Mouse (Mus musculus) ES-CJ7 (cell line): Measurements from ENCODE around the gene Traf4.
A peak's percentile ranks its signal among the peaks of the same experiment; 100 is the strongest.
"Not testable (repeated sequence)": the region's sequence is repeated elsewhere in the genome, so short reads cannot be mapped to it uniquely, and the experiment has no call there.

Experiments used
- DNase-seq: peaks from one replicate; pipeline ENCODE4 v3.0.0; 2011; ENCODE audit warnings: low read depth, low spot score

Traf4 gene

DNA sequence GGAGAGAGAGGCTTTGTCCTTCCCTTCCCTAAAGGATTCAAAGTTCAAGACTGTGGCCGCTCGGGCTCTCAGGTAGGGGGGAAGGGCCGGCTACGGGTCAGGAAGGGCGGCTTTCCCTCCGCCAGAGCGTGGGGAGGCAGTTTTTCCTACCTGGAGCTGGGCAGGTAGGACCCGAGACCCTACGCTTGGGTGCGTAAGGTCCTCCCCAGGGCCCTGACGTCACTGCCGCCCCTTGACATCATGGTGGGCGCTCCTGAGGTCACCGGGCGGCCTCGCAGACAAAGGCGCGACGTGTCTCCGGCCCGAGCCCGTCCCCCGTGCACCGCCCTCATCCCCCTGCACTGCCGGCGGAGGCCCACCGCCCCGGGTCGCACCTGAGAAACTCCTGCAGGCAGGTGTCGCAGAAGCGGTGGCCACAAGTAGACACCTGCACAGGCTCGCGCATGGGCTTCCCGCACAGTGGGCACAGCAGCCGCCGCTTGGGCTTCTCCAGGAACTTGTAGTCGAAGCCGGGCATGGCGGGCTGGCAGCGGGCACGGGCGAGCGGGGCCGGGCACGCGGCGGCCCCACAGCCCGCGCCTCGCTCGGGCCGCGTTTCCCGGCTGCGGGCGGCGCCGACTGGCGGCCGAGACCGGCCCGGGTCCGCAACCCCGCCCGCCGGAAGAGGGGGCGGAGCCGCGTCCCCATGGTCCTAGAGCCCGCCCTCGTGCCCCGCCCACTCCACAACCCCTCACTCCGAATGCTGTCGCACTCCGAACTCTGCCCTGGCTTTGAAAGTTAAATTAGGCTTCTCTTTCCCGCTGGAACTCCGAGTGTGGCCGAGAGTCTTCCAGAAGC lies at the start of gene Traf4:
TSS of gene Traf4 (minus strand) at position 666 of the 837 bp plus-strand sequence.
- peak; percentile 87 for DNase-seq

DNA sequence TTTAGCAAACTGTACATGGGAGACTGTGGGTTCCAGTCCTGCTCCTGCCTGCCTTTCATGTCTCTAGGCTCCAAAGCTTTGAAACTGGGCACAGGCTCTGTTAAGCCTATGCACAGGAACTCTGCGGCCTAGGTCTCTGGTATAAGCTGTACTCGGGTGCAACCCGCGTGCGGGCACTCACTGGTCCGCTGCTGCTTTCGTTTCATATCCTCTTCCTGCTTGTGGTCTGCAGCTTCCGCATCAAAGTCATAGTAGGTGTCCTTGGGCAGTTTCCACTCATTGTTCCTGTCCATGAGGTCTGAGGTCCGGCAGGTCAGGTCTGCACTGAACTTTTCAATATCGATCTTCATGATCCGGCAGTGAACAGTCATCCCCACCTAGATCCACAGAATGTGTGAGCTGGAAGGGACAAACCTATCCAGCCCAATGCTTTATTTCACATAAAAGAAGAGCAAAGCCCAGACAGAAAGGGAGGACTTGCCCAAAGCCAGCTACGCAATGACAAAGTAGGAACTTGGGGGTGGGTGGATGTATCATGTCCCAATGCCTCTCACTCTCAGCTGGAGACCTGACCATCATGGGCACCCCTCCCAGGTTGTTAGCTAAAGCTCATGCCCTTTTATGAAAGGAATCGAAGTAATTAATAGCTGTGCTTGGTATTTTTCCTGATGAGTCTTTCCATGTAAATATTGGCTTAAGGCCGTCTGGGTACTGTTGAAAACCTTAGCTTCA lies 47.9 kb upstream of the Traf4 start:
- no peak for DNase-seq

DNA sequence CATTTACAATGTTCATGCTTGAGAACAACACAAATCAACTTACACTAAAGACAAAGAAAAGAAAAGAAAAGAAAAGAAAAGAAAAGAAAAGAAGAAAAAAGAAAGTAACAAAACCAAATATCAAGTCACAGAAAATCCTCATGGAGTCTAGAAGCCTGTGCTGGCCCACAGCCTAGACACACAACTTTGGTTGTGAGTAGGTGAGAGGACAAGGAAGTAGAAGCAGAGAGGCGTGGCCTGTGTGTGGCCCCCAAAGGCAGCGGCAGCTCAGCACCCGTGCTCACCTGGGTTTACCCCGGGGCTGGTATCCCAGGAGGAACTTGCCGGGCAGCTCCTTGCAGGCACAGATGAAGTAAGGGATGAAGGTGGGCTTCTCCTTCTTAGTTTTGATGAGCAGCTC lies 46.1 kb upstream of the Traf4 start:
- no peak for DNase-seq

DNA sequence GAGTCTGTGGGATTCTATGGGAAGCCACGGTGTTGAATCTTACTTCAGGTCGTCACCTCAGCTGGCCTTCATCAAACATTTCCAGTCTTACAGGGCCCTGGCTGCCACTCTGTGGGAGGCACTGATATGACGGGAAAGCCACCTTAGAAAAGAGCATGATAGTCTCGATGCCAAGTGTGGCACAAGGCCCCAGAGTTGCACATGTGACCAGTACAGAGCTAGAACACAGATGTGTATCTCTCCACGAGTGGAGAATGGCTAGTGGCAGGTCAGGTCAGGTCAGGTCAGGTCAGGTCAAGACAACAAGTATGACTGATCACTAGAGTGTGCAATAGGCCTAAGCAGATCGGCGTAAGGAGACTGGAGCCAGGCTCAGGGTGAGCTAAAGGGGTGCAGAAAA lies 45.2 kb upstream of the Traf4 start:
- no peak for DNase-seq

DNA sequence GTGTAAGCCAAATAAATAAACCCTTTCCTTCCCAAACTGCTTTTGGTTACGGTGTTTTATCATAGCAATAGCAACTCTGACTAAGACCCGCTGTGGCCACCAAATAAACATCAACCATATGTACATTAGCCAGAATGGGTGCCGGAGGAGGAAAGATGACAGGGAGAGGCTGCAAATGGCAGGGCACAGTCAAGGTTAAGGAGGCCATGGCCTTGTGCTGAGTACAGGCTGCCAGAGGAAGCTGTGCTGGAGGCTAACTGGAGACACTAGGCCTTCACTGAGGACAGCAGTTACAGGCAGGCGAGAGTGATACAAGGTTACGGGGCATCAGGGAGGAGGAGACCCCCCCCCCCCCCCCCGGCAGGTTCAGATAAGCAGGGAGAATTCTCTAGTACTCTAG lies 44.5 kb upstream of the Traf4 start:
- DNase-seq = no peak

DNA sequence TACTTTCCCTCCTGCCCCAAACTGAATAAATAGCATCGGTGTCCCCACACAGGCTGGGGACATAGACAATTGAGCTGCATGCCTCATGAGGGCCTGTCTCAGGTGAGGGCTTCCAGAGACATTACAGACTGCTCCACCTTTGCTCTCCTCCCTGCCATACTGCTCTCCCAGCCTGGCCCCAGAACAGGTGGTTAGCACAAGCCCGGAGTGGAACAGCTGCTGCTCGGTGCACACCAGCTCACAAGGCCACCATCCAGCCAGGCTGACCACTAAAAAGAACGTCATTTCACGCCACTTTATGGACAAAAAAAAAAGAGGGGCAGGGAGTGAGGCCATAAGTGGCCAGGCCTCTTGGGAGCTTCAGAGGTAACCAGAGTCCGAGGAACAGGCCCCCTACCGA lies 41.8 kb upstream of the Traf4 start:
- DNase-seq = no peak

DNA sequence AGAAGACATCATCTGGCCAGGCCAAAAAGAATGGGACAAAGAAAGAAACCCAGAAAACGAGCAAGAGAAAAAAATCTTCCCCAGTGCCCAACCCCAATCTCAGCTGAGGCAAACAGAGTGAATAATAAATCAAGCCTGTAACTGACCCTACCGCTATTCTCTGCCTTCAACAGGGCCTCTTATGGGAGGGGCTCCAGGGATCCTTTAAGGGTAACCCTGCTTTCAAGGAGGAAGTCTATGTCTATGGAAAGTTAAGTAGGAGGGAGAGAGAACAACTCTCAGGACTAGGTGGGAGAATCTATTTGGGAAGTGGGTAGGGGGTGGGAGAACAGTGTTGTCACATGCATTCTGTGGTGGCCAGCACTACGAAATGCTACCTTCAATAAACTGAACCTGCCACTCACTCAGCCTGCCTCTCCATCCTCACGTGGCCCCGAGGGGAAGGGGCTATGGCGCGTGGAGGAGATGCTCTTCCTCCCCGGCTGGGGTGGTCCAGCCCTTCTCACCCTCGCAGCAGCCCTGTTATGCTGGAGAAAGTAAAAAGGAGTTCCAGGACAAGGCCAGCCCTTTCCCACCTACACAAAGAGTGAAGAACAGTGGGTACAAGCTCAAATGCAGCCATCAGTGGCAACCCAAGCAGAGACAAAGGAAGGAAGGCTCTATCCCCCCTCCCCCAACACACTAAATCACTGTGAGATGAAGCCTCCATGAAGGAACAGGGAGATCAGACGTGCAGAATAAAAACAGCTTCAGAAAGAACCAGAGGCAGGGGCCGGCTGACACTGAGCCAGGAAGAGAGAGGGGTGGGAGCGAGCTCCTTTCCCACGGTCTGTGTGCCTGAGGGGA lies 40.2 kb upstream of the Traf4 start:
- no peak for DNase-seq

DNA sequence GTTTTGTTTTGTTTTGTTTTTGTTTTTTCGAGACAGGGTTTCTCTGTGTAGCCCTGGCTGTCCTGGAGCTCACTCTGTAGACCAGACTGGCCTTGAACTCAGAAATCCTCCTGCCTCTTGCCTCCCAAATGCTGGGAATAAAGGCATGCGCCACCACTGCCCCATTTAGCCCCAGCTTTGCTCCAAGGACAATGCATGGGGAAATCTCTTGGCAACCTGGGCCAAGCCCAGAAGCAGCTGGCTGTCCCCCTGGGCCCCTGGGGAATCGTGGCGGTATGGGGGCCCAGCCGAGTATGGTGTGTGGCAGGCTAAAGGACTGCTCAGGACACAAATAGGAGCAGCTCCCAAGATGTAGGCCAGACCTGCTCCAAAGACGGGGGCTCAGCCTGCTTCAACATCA lies 38.9 kb upstream of the Traf4 start:
- no peak for DNase-seq

DNA sequence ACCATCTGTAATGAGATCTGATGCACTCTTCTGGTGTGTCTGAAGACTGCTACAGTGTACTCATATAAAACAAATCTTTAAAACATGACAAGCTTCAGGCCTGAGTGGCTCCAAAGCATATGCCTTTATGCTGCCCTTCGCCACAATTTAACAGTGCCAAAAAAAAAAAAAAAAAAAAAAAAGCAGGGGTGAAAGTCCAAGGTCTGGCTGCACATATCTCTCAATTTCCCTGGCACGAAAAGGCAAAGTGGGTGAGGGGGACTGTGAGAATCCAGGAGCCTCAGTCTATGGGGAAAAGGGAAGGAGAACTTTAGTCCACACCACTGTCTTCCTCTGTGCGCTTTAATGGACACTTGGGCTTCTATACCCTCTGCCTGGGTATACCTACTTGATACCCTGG lies 37.0 kb upstream of the Traf4 start:
- DNase-seq = no peak

DNA sequence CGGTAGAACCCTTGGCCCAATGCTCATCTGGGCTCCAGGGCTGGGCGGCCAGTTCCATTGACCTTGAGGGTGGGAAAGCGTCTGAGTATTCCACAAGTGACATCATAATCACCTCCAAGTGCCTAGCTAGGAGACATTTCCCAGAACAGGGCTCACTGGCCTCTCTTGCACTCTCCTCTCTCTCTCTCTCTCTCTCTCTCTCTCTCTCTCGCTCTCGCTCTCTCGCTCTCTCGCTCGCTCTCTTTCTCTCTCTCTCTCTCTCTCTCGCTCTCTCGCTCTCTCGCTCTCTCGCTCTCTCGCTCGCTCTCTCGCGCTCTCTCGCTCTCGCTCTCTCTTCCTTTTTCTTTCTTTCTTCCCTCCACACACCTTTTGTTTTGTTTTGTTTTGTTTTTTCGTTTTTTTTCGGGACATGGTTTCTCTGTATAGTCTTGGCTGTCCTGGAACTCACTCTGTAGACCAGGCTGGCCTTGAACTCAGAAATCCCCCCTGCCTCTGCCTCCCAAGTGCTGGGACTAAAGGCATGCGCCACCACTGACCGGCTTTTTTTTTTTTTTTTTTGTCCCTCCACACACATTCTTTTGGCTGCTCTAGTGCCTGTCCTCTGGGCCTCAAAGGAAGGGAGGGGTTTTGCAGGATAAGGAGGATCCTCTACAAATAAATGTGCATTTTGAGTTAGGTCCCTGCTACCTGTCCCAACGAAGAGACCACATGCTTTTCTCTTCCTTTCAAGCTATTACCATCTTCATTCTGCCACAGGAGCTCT lies 29.9 kb upstream of the Traf4 start:
- peak; percentile 38 for DNase-seq

DNA sequence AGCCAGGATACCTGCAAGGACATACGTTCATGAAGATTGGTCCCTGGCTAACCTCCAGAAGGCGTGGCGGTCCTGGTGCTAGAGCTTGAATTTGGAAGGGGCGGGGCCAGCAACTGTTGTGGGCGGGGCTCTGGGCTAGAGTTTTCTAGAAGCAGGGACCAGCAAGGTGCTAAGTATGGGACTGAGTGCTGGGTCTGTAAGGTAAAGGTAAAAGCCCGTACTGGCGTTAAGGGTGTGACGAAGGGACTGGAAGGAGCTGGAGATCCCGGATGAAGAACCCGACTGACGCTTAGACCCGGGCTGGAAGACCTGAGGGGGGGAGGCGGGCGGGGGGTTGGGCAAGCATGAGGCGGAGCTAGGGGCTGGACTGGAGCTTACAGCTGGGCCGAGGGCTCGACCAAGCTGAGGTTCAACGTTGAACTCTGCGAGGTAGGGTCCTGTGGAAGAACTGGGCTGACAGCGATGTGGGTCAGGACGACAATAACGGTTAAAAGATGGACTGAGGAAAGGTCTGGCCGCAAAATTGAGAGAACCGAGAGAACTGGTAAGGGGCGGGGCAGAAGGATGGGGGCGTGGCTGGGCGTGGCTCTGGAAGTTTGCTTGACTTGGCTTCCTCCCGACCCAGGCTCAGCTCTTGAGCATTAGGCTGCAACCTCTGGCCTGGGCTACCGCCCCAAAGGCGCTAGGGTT lies 29.2 kb upstream of the Traf4 start:
- DNase-seq = peak; percentile 91

DNA sequence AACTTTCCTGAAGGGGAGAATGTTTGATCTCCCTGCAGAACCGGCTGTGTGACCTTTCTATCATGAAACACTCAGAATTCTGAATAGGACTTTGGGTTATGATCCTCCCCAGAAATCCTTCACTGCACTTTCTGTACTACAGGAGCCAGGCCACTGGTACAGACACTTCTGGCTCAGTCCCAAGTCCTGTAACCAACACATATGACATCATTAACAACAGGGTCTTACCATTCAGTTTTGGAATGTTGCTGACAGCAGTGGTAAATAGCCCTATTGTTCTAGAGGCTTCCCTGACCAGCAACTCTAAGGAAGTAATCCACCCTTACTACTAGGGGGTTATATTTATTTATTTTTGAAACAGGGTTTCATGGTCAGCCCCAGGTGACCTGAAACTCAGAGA lies 27.7 kb upstream of the Traf4 start, which contains the start of gene Proca1:
TSS of gene Proca1 (plus strand) at position 280 of the 400 bp plus-strand sequence.
- no peak for DNase-seq

DNA sequence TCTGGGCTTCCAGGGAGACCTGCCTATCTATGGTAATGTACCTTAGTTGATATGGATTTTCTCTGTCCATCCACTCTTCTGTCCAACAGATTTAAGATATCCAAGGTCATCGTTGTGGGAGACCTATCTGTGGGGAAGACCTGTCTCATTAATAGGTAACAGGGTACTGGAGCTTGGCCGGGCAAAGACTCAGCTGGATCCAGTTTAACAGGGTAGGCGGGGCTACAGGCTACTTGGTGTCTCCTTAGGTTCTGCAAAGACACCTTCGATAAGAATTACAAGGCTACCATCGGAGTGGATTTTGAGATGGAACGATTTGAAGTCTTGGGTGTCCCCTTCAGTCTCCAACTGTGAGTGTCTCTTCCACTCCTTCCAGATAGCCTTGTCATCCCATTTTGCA lies 24.7 kb upstream of the Traf4 start:
- no peak for DNase-seq

DNA sequence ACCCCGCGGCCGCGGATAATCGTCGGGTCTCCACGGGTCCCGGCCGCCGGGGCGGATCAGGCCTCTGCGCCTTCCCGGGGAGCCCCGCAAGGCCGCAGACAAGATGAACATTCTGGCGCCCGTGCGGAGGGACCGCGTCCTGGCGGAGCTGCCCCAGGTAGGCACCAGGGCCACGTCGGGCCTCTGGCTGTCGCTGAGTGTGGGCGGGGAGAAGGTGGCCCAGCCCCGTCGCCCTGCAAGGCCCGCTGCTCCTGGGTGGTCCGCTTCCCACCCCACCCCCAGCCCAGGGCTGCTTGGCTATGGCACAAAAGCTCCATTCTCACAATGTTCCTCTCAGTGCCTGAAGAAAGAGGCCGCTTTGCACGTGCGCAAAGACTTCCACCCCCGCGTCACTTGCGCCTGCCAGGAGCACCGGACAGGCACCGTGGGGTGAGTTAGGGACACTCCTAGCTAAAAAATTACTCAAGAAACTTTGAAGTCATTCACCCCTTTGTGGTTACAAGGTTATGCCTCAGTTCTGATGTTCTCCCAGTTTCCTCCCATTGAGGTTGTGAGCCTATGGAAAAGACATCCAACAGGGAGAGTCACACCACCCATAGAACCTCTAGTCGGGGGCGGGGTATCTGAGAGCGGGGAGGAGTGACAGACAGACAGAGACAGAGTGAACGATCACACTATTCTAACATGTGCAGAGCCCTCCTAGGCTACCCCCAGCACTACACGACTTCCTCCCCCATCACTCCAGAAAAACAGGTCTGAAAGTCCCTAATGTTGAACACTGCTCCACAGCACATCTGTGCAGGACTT lies 24.0 kb upstream of the Traf4 start:
- peak; percentile 92 for DNase-seq

DNA sequence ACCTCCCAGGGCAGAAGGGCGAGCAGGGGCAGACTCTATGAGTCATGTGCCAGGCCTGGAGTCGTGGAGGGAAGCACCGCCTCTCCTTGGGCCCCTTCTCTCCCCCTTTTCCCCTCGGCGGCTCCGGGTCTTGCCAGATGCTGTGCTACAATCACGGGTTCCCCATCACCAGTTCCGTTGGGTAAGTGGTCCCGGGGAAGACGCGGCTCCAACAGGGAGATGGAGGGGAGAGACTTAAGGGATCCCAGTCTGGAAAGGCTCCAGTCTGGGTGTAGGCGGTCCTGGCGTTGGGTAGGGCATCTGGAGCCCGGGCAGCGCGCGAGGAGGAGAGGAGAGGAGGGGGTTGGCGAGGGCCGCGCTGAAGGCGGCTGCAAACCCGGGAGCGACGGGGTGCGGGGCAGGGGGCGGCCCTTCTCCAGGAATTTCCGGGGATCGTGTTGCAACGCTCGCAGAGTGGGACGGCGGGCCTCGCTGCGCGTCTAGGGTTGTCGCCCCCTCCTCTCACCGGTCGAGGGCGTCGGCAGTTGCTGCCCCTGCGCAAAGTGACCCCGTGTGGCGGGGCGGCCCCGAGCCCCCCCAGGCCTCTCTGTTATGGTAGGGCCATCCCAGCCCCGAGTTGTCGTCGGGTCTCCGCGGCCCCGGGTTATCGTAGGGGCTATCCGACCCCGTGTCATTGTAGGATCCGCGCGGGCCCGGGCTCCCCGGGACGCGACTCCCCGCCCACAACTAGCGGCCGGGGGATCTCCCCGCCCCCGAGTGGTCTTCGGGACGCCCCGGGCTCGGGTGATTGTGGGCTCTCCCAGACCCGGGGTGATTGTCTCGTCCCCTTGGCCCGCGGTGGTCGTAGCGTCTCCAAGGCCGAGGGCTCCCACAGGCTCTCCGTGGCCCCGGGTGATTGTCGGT lies 23.2 kb upstream of the Traf4 start, which contains the start of gene Rab34:
TSS of gene Rab34 (plus strand) at position 100 of the 903 bp plus-strand sequence.
- DNase-seq = peak; percentile 76

DNA sequence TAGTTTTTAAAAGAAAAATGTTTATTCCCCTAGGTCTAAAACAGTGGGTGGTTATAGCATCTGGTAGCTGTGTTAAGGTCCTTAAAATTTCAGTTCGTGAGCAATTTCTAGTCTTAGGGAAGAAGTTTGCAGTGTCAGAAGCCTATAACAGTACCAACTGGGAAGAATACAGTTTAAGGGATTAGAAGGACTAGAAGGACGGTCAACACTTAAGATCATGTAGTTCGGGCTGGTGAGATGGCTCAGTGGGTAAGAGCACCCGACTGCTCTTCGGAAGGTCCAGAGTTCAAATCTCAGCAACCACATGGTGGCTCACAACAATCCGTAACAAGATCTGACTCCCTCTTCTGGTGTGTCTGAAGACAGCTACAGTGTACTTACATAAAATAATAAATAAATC lies 19.3 kb upstream of the Traf4 start:
- DNase-seq = not testable (repeated sequence)

DNA sequence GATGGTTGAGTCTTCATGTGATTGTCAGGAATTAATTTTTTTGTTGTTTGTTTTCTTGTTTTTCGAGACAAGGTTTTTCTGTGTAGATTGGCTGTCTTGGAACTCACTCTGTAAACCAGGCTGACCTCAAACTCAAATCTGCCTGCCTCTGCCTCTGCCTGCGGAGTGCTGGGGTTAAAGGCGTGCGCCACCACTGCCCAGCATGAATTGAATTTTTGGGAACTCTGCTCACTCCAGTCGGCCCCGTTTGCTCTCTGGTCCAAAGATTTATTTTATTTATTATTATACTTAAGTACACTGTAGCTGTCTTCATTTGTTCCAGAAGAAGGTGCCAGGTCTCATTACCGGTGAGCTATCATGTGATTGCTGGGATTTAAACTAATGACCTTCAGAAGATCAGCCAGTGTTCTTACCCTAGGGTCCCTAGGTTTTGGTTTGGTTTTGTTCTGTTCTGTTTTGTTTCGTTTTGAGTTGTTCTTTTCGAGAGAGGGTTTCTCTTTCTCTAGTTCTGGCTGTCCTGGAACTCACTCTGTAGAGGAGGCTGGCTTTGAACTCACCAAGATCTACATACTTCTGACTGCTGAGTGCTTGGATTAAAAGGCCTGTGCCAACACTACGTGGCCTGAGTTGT lies 18.6 kb upstream of the Traf4 start:
- DNase-seq = peak; percentile 37
